Mouse (Mus musculus) heart, embryonic 15.5 days (tissue): ENCODE results near the gene Rapgef6. TPM values are rescaled to one million over a fixed set of nuclear protein-coding genes. Genes with fewer than 3 reads are reported as not detected.
"Not testable (repeated sequence)": the region's sequence is repeated elsewhere in the genome, so short reads cannot be mapped to it uniquely, and the experiment has no call there.

Experiments used
- ATAC-seq: fragments of 200-750 bp; cut with Nextera tagmentation; replicated peaks from 2 replicates; pipeline ENCODE4 v1.8.0; 2017; ENCODE audit warnings: low read depth, moderate TSS enrichment; ENCODE audit not compliant: insufficient number of reproducible peaks, insufficient read depth, low FRiP score
- H3K27ac ChIP-seq: fragments of 300-500 bp; sonication (generic); 2 replicates; pipeline ENCODE4 v1.5.1; 2015; ENCODE audit warnings: mild to moderate bottlenecking, inconsistent platforms
- H3K27me3 ChIP-seq: fragments of 300-500 bp; sonication (generic); 2 replicates; pipeline ENCODE4 v1.6.1; 2015; ENCODE audit warnings: inconsistent platforms
- H3K36me3 ChIP-seq: fragments of 300-500 bp; sonication (generic); 2 replicates; pipeline ENCODE4 v1.6.1; 2015; ENCODE audit warnings: mild to moderate bottlenecking, inconsistent platforms
- H3K4me1 ChIP-seq: fragments of 300-500 bp; sonication (generic); replicated peaks from 2 replicates; pipeline ENCODE4 v1.6.1; 2015; ENCODE audit warnings: inconsistent platforms
- H3K4me2 ChIP-seq: fragments of 300-500 bp; sonication (generic); 2 replicates; pipeline ENCODE4 v1.6.1; 2015; ENCODE audit warnings: inconsistent platforms, mild to moderate bottlenecking, moderate library complexity
- H3K4me3 ChIP-seq: fragments of 300-500 bp; sonication (generic); 2 replicates; pipeline ENCODE4 v1.5.1; 2015; ENCODE audit warnings: mild to moderate bottlenecking, inconsistent platforms
- H3K9ac ChIP-seq: fragments of 300-500 bp; sonication (generic); 2 replicates; pipeline ENCODE4 v1.6.1; 2015; ENCODE audit warnings: mild to moderate bottlenecking, inconsistent platforms
- H3K9me3 ChIP-seq: fragments of 300-500 bp; sonication (generic); replicated peaks from 2 replicates; pipeline ENCODE4 v1.6.1; 2016; ENCODE audit warnings: inconsistent platforms
- WGBS: fragments of 180-500 bp; shearing (Covaris S2); methylation state at CpG from one replicate; pipeline ENCODE4 v1.1.7; 2015; ENCODE audit warnings: mixed read lengths; 5-methylcytosine and 5-hydroxymethylcytosine counted together
- polyA plus RNA-seq: library from polyadenylated mRNA; unstranded; fragments of >200 nt; fragmentation: Nextera tagmentation; extraction: Ambion mirVana; gene quantifications from 2 replicates; pipeline ENCODE4 v1.2.1, GENCODE M21; 2015

Rapgef6 gene
- polyA plus RNA-seq, 1 experiment from 2014 or later, result 30.0 TPM

DNA sequence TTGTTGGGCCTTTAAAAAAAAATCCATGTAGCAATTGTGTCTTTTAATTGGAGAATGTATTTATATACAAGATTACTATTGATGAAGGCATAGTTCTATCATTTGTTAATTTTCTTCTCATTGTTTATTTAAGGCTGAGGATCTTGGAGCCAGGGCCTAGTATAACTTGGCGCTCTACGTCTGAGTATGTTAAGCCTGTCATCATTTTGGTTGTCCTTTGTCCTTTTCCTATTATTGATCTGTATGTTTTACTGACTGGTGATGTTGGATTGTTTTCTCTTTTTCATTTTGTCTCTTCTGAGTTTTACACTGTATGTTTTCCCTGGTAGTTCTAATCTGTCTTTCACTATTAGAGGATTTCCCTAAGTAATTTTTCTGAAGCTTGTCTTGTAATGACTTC lies 52.1 kb downstream of the Rapgef6 start:
- Histone ChIP-seq H3K9ac (no peak overlapping the region), H3K36me3 (no peaks in the 10 kb centered on the region)
- 87% methylated on average over 2 of the region's 2 CpGs for WGBS

DNA sequence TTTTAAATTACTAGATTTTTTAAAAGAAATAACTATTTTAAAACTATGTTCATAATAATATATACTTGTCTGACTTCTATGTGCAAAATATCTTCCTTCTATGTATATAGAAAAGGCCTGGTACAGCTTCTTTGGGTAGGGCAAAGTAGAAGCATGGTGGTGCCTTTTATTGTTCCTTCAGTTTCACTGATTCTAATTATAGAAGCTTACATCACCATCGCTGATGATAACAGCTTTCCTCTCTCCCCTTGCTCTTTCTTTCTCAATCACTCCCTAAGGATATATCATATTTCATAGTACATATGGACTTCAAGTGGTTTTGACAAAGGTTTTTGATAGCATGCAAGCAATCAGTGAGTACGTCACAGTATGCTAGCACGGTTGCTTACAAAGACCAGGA lies 69.9 kb downstream of the Rapgef6 start:
- H3K4me1 ChIP-seq, result peaks cover 10% of the 10 kb centered on the region
- ATAC-seq, result no peak
- no peak overlapping the region for H3K4me3 ChIP-seq
- WGBS, result 27% methylated on average over 3 of the region's 3 CpGs
- no peaks in the 10 kb centered on the region for H3K27me3 ChIP-seq
- no peak overlapping the region for H3K4me2 ChIP-seq
- no peak overlapping the region for H3K27ac ChIP-seq
- H3K9ac ChIP-seq, result no peak overlapping the region
- 0 out of 2 replicates have a peak, but pooled peaks cover 4% of the 10 kb centered on the region for H3K36me3 ChIP-seq
- no peaks in the 10 kb centered on the region for H3K9me3 ChIP-seq

More for the DNA sequence above, 52.1 kb downstream of the Rapgef6 start:
- Histone ChIP-seq H3K4me1 (no peaks in the 10 kb centered on the region), H3K9me3 (no peaks in the 10 kb centered on the region), H3K27me3 (no peaks in the 10 kb centered on the region), H3K4me2 (no peak overlapping the region), H3K4me3 (no peak overlapping the region), H3K27ac (no peak overlapping the region)
- ATAC-seq, result no peak

DNA sequence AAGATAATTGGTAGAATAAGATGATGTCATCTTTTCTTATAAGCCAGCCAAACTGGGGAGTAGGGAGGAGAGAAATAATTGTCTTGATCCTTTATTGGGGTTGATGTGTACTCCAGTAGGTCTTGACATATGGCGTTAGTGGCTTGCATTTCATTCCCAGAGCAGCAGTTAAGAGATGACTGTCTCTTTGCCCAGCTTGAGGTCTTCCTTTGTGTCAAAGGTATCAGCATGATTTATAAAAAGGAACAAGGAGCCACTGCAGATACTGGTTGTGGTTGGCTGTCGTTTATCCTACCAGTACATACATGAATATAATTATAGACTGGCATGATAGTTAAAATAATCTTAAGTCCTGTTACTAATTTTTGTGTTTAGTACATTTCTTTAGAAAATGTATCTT lies 71.4 kb downstream of the Rapgef6 start:
- Histone ChIP-seq H3K36me3 (0 out of 2 replicates have a peak, but pooled peaks cover 4% of the 10 kb centered on the region), H3K9me3 (no peaks in the 10 kb centered on the region), H3K27me3 (no peaks in the 10 kb centered on the region), H3K9ac (no peak overlapping the region), H3K4me2 (no peak overlapping the region), H3K4me1 (peaks cover 12% of the 10 kb centered on the region), H3K27ac (no peak overlapping the region), H3K4me3 (no peak overlapping the region)
- ATAC-seq, result no peak
- WGBS, result 60% methylated on average over 2 of the region's 2 CpGs

DNA sequence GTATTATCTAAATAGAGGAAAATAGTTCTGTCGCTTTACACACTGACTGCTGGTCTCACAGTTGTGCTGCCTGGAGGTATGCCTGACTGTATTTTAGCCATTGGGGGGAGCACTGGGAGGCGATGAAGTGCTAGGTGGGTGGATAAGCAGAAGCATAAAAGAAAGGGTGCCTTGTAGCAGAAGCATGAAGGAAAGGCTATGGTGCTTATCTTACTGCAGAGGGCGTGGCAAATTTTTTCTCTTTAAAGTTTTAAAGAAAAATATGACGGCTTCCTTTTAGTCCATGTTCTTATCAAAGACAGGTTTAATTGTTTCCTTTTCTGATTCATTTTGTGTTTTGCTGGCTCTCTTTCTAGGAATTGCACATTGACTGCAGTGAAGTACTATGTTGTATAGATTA lies 72.4 kb downstream of the Rapgef6 start:
- H3K4me2 ChIP-seq, result no peak overlapping the region
- peaks cover 12% of the 10 kb centered on the region for H3K4me1 ChIP-seq
- no peak overlapping the region for H3K4me3 ChIP-seq
- H3K27ac ChIP-seq, result no peak overlapping the region
- ATAC-seq, result no peak
- WGBS, result 35% methylated on average over 4 of the region's 4 CpGs
- H3K9ac ChIP-seq, result no peak overlapping the region
- H3K27me3 ChIP-seq, result no peaks in the 10 kb centered on the region
- H3K9me3 ChIP-seq, result no peaks in the 10 kb centered on the region
- no peaks in the 10 kb centered on the region for H3K36me3 ChIP-seq

DNA sequence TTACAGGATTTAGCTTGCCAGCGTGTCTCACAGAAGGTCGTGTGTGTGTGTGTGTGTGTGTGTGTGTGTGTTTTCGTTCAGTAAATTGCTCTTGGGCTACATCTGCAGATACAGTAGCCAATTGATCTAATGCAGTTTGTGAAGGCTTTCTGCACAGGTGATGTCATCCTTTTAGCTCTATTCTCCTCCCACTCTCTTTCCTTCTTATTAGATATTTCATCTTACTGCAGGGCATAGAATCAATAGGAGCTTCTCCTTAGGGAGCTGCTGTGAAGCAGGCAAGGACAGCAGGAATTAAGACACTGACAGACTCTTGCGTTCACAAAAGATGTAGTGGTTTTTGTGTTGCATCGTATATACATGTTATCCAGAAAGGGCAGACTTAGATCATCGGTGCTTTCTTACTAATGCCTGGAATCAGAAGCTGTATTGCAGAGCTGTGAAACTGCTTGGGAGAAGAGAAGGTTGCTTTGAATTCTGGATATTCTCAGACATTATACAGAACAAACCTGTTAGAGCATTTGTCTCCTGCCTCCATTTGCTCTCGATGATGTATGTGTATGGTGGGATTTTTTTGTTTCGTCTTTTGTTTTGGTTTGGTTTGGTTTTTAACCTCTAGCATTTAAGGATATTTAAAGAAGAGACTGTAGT lies 73.4 kb downstream of the Rapgef6 start:
- Histone ChIP-seq H3K9ac (no peak overlapping the region), H3K27ac (no peak overlapping the region), H3K4me1 (peaks cover 12% of the 10 kb centered on the region), H3K4me3 (no peak overlapping the region), H3K27me3 (no peaks in the 10 kb centered on the region), H3K36me3 (no peaks in the 10 kb centered on the region), H3K4me2 (no peak overlapping the region), H3K9me3 (no peaks in the 10 kb centered on the region)
- 84% methylated on average over 8 of the region's 8 CpGs for WGBS
- no peak; the same call in 1 of the 2 replicates for ATAC-seq

- Histone ChIP-seq H3K27ac (no peak overlapping the region), H3K9ac (no peak overlapping the region), H3K36me3 (no peaks in the 10 kb centered on the region), H3K9me3 (no peaks in the 10 kb centered on the region), H3K27me3 (no peaks in the 10 kb centered on the region), H3K4me2 (no peak overlapping the region), H3K4me3 (no peak overlapping the region), H3K4me1 (peaks cover 10% of the 10 kb centered on the region)
- WGBS, result 20% methylated on average over 1 of the region's 1 CpGs
- no peak for ATAC-seq
Measured at GRCm38 (mm10) chr11:54597902-54598447, 75.3 kb downstream of the Rapgef6 start.

DNA sequence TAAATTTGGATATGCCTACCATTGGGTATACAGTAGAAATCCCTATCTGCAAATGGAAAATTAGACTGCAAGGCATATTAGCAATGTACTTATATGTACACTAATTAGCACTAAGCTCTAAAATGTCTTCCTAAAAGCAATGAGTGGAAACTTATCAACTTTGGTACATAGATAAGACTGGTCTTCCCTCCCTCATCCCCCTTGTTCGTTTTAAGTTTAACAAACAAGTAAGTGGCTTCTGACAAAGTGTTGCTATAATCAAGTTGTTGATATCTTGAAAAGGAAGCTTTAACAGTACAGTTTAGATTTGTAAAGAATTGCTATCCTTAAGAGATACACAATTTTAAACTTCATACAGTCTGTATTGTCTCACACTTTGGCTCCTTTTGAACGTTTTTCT lies 78.5 kb downstream of the Rapgef6 start:
- H3K4me2 ChIP-seq, result no peak overlapping the region
- no peaks in the 10 kb centered on the region for H3K27me3 ChIP-seq
- H3K9me3 ChIP-seq, result no peaks in the 10 kb centered on the region
- no peak overlapping the region for H3K4me3 ChIP-seq
- WGBS, result 66% methylated on average over 2 of the region's 2 CpGs
- no peak for ATAC-seq
- no peak overlapping the region for H3K27ac ChIP-seq
- peaks cover 7% of the 10 kb centered on the region for H3K4me1 ChIP-seq
- H3K9ac ChIP-seq, result no peak overlapping the region
- H3K36me3 ChIP-seq, result no peaks in the 10 kb centered on the region

DNA sequence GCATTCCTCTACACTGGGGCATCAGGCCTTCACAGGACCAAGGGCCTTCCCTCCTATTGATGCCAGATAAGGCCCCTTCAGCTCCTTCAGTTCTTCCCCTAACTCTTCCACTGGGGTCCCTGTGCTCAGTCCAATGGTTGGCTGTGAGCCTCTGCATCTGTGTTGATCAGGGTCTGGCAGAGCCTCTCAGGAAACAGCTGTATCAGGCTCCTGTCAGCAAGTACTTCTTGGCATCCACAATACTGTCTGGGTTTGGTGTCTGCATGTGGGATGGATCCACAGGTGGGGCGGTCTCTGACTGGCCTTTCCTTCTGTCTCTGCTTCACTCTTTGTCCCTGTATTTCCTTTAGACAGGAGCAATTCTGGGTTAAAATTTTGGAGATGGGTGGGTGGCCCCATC lies 80.1 kb downstream of the Rapgef6 start:
- H3K4me3 ChIP-seq, H3K4me1 ChIP-seq, ATAC-seq, H3K9ac ChIP-seq, H3K36me3 ChIP-seq, H3K4me2 ChIP-seq, H3K27me3 ChIP-seq, H3K9me3 ChIP-seq, H3K27ac ChIP-seq: not testable (repeated sequence)
- 41% methylated on average over 1 of the region's 1 CpGs for WGBS

GRCm38 (mm10) chr11:54604415-54604814 lies 81.8 kb downstream of the Rapgef6 start:
- Histone ChIP-seq H3K9me3 (no peaks in the 10 kb centered on the region), H3K27me3 (no peaks in the 10 kb centered on the region), H3K9ac (no peak overlapping the region), H3K4me2 (no peak overlapping the region), H3K4me3 (no peak overlapping the region), H3K4me1 (peaks cover 4% of the 10 kb centered on the region), H3K27ac (no peak overlapping the region), H3K36me3 (no peaks in the 10 kb centered on the region)
- 90% methylated on average over 3 of the region's 3 CpGs for WGBS
- no peak for ATAC-seq

DNA sequence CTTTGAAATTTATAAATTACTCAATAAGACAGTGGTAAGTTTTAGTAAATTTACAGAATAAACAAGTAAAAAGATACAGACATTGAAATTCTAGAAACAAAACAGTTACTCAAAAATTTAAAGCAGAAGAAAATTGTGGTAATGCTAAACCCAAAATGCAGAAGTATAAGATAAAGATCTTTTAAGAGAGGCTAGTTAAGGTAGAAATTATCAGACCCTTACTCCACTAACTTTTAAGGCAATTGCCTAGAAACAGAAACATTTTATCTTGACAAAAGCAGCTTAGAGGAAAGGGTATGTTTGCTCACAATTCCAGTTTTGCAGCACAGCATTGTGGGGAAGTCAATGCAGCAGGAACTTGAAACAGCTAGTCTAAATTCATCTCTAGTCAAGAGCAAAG lies 91.0 kb downstream of the Rapgef6 start:
- no peak overlapping the region for H3K4me3 ChIP-seq
- H3K36me3 ChIP-seq, result no peaks in the 10 kb centered on the region; the same call in 1 of the 2 replicates
- H3K27ac ChIP-seq, result no peak overlapping the region
- no peak for ATAC-seq
- H3K4me1 ChIP-seq, result no peaks in the 10 kb centered on the region
- no peaks in the 10 kb centered on the region for H3K9me3 ChIP-seq
- no peaks in the 10 kb centered on the region for H3K27me3 ChIP-seq
- no peak overlapping the region for H3K4me2 ChIP-seq
- H3K9ac ChIP-seq, result no peak overlapping the region

- 80% methylated on average over 1 of the region's 1 CpGs for WGBS
- no peak overlapping the region for H3K4me2 ChIP-seq
- no peak for ATAC-seq
Measured at GRCm38 (mm10) chr11:54614560-54614959, 91.9 kb downstream of the Rapgef6 start.

GRCm38 (mm10) chr11:54618841-54619240 lies 96.2 kb downstream of the Rapgef6 start:
- ATAC-seq, result no peak
- no peak overlapping the region for H3K4me2 ChIP-seq
- H3K4me1 ChIP-seq, result no peaks in the 10 kb centered on the region
- no peaks in the 10 kb centered on the region for H3K36me3 ChIP-seq
- H3K9me3 ChIP-seq, result no peaks in the 10 kb centered on the region
- 61% methylated on average over 2 of the region's 2 CpGs for WGBS
- no peaks in the 10 kb centered on the region for H3K27me3 ChIP-seq
- H3K27ac ChIP-seq, result no peak overlapping the region
- no peak overlapping the region for H3K9ac ChIP-seq
- no peak overlapping the region for H3K4me3 ChIP-seq

More at GRCm38 (mm10) chr11:54614560-54614959, 91.9 kb downstream of the Rapgef6 start:
- Histone ChIP-seq H3K27me3 (no peaks in the 10 kb centered on the region), H3K36me3 (no peaks in the 10 kb centered on the region; the same call in 1 of the 2 replicates), H3K27ac (no peak overlapping the region), H3K9me3 (no peaks in the 10 kb centered on the region), H3K4me1 (no peaks in the 10 kb centered on the region), H3K9ac (no peak overlapping the region), H3K4me3 (no peak overlapping the region)
